Mouse (Mus musculus) embryo, embryonic 9.5 days (tissue): ENCODE results near the gene Ap4m1.

Experiments
- DNase-seq: peaks from one replicate; pipeline ENCODE4 v3.0.0-alpha.2; 2017; ENCODE audit errors: extremely low spot score

The Ap4m1 gene

DNA sequence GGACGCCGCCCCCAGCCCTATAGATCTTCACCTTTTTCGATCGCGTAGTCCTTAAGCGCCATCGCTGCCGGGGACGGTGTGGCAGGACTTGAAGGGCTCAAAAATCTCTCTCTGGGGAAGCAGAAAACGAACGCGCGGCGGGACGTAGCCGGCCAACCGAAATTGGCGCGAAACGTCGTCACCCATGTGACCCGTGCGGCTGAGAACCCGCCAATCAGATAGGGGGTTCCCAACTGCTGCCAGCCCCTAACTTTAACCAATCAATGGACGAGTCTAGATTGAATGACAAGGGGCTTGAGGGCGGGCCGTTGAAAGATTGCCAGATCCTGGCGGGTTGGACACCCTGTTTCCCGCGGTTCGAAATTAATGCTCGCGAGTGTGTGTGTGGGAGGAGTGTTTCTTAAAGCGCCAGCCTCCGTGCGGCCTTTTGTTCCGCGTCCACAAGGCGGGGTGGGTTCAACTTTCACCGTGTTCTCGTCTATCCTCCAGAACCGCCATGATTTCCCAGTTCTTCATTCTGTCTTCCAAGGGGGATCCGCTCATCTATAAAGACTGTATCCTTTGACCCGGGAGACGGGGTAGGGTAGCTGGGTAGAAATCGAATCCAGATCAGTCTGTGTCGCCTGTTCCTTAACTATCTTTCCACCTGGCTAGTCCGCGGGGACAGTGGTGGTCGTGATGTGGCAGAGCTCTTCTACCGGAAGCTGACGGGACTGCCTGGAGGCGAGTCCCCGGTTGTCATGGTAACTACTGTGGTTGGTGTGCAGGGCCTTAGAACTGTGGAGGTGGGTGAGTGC, at the start of gene Ap4m1, which contains the start of gene Mcm7:
TSS of gene Ap4m1 (plus strand) at position 308 of the 797 bp plus-strand sequence.
TSS of gene Mcm7 (minus strand) at position 728 of the 797 bp plus-strand sequence.
- DNase-seq = peak; percentile 92

DNA sequence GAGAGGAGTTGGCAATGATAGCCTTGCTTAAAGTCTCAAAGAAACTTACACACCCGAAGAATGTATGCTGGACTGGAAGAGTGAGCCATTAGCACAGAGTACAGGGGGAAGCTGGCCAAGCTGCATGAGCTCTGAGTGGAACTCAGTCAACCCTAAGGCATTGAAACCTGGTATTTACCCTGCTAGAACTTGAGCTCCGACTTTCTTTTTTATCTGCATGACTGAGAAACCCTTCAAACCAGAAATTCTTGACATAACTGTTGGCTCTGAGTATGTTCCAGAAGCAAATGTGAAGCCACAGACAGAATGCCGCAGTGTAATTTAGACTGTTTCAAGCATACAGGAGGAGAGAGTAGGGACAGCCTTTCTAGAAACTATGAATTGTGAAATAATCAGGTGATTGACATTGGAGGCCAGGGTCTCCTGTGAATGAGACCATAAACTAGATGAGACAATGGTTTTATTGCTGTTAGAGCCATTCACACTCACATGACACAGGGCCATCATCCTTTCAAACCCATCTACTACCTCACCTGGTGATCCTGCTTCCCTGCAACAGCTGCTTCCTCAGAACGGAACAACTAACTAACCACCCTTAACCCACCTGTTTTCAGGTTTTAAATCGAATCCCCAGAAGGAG, 39.3 kb upstream of the Ap4m1 start:
- DNase-seq = no peak

- no peak for DNase-seq
Observed at GRCm38 (mm10) chr5:138137257-138137656, 34.5 kb upstream of the Ap4m1 start.

GRCm38 (mm10) chr5:138137935-138138549, 33.8 kb upstream of the Ap4m1 start:
- DNase-seq = peak; percentile 30

- DNase-seq = no peak
Observed at GRCm38 (mm10) chr5:138138585-138138984, 33.2 kb upstream of the Ap4m1 start.

GRCm38 (mm10) chr5:138154390-138154789, 17.4 kb upstream of the Ap4m1 start:
- DNase-seq = no peak

GRCm38 (mm10) chr5:138155443-138155976, 16.3 kb upstream of the Ap4m1 start, which contains the start of gene Zfp113:
TSS of gene Zfp113 (minus strand) at chr5:138155744.
- DNase-seq = peak; percentile 94

GRCm38 (mm10) chr5:138160224-138160762, 11.5 kb upstream of the Ap4m1 start:
- DNase-seq = no peak

DNA sequence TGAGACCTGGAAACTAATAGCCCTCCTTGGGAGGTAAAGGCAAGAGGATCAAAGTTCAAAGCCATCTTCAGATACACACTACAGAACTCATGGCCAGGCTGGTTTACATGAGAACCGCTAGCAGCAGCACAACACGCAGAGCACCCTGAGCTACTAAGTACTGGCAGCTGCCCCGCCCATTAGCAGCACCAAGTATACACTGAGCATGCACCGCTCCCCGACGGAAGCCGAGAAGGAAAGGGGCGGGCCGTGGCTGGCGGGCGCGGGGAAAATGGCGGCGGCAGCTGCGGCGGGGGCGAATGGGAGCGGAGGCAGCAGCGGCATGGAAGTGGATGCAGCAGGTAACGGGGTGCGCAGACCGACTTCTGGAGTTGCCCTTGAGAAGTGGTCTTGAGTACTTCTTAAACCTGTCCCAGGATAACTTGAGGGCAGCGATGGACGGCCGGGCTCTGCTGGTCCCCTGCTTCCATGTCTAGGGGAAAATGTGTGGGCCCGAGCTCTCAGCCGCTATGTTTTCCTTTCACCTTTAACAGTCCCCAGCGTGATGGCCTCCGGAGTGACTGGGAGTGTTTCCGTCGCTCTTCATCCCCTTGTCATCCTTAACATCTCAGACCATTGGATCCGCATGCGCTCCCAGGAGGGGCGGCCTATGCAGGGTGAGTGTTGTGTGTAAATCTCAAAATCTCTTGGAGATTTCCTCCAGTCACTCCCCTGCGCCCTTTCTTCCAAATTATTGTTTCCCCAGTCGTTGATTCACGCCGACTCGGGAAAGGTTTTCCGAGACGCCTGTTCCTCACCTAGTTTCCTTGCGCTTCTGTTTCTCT, 10.7 kb upstream of the Ap4m1 start, which contains the start of gene Cops6:
TSS of gene Cops6 (plus strand) at position 230 of the 824 bp plus-strand sequence.
- DNase-seq = peak; percentile 95

DNA sequence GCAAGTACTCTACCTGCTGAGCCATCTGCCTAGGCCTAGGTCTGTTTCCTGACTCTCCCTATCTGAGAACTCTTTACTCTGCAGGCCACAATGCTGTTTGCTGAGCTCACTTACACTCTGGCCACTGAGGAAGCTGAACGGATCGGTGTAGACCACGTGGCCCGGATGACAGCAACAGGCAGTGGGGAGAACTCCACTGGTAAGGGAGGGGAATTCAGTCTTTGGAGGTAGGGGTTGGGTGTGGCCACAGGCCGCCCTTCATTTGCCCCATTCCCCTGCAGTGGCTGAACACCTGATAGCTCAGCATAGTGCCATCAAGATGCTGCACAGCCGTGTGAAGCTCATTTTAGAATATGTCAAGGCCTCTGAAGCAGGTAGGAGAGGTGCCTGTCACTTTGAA, 8.8 kb upstream of the Ap4m1 start:
- no peak for DNase-seq

DNA sequence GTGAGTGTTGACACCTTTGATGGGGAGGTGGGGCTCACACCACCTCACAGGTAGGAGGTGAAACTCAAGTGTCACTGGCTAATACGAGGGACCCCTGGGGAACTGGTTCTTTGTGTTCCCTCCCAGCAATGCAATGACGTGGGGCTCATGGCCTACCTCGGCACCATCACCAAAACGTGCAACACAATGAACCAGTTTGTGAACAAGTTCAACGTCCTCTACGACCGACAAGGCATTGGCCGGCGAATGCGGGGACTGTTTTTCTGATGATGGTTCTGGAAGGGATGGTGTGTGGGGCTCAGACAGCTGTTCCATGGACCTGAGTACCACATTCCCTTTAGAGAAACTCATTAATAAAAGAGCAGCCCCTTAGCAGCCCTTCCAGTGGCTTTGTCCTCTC, 8.2 kb upstream of the Ap4m1 start:
- no peak for DNase-seq

DNA sequence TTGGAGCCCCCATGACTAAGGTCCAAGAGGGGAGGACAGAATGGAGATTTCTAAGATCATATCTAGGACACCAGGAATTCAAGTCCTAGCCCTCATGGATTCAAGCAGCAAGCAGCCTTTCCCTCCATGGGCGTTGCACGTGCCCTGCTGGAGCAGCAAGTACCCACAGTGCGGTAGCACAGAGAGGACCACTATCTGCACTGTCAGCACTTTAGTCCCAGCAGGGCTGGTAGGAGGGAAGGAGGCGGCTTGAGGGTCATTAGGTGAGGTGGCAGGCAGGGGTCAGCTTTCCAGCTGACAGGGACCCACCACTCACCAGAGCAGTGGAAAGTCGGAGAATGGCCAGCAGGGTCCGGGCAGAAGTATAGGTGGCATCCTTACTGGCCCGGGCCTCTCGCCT, 6.2 kb upstream of the Ap4m1 start:
- DNase-seq = no peak

DNA sequence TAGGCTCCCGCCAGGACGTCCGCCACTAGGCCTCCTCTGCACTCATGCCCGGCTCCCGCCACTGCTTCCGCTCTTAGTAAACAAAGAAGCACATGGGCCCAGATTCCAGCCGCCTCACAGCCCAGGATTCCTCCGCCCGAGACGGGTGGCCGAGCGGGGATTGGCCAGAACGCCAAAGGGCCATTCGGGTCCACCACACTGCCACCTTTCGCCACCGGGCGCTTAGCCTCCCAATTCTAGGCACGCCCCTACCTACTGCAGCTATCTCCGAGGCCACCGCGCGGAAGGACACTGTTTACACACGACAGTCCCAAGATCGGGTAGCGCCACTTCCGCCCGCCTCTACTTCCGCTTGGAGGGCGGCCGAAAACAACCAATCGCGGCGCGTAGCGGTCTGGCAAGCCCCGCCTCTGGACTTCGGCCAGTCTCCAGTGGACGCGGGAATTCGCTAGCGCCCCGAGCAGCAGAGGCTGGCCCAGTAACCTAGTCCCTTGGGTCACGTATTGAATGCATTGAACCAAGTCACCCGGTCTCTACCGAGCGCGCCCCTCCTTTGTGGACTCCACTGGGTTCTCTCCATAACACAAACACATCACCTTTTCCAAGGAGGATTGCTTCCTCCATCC, 753 bp upstream of the Ap4m1 start:
- peak; percentile 97 for DNase-seq

GRCm38 (mm10) chr5:138173217-138173616, 1.4 kb downstream of the Ap4m1 start:
- DNase-seq = no peak

GRCm38 (mm10) chr5:138186950-138187638, 15.3 kb downstream of the Ap4m1 start, which contains the start of the genes Taf6 and Cnpy4:
TSS of gene Taf6 (minus strand) at chr5:138187451.
TSS of gene Cnpy4 (plus strand) at chr5:138187485.
- DNase-seq = peak; percentile 88

DNA sequence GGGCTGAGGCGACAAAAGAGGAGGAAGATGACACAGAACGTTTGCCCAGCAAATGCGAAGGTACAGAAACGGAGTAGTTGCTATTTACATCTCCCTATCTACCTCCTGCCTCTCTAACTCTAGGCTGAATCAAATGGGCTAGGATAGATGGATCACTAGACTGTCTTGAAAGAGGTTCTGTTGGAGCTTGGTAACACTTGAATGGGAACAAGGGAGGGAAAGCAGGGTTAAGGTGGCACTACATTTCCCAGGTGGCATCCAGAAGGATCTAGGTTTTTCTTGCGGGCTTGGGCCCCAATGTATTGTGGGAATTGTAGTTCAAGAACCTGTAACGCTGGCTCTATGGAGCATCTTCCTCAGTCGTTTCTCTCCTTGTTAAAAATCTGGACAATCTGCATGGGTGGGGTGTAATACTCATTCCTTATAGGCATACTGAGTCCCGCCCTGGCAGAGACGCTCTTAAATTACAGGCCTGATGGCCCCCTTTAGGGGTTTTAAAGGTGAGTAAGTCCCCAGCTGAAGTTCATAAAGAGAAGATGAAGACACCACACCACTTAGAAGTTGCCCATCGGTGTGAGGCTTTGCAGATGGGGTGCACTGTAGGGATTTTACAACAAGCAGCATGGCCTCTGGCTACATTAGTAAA, 16.0 kb downstream of the Ap4m1 start:
- peak; percentile 72 for DNase-seq

DNA sequence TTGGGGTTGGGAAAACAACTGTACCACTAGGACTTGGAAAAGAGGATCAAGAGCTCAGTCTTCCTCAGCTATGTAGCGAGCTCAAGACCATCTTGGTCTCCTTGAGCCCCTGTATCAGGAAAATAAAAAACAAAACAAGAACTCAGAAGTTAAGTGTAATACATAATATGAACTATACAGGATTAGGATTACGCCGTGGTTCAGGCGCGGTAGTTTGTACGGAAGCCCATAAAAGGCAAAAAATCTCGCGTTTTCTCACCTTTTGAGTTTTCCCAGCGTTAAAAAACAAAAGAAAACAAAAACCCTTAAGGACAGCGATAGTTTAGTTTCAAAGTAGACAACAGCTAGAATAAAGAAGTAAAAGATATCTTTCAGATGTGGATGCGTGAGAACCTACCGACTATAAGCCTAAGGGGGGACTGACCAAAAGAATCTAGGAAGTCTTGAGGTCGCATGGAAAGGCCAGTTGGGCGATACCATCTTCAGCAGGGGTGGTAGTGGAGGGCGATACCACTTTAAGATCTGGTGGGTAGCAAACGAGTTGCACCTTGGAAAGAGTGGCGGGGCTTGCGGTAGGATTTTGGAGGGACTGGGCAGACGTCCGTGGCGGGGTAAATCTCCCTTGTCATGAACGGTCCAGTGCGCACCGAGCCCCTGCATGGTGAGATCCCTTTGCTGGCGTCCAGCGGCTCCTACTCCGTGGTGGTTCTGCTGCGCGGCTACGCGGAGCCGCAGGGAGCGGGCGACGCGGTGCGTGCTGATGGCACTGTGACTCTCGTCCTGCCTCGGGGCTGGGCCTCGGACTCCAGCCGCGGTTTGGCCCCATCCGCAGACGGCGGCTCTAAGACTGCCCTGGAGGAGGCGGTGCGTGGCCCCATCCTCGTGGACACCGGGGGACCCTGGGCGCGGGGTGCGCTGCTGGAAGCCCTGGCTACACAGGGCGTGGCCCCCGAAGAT, 22.2 kb downstream of the Ap4m1 start, which contains the start of gene Mblac1:
TSS of gene Mblac1 (plus strand) at position 544 of the 957 bp plus-strand sequence.
- DNase-seq = peak; percentile 92

- DNase-seq = peak; percentile 61
Observed at GRCm38 (mm10) chr5:138194755-138195345, 23.0 kb downstream of the Ap4m1 start.
